Mouse (Mus musculus): ENCODE results near the gene Slc48a1. TPM values are rescaled to one million over a fixed set of nuclear protein-coding genes. Genes with fewer than 3 reads are reported as not detected.

Gene Slc48a1
- polyA plus RNA-seq, 1 experiment from 2014 or later = 33.6 TPM

GRCm38 (mm10) chr15:97781961-97782748 lies 3.8 kb downstream of the Slc48a1 start:
- no peak overlapping the region for H3K4me3 ChIP-seq (ENCODE audit: low read depth, low read length)

GRCm38 (mm10) chr15:97782749-97783105 lies 4.4 kb downstream of the Slc48a1 start:
- Histone ChIP-seq H3K9ac (ENCODE audit: low read length) (no peak overlapping the region), H3K4me2 (no peak overlapping the region), H3K4me1 (ENCODE audit: control insufficient read depth, insufficient read depth, low read length) (peaks cover 7% of the 10 kb centered on the region), H3K27me3 (ENCODE audit: control insufficient read depth, insufficient read depth, low read length) (peaks cover 4% of the 10 kb centered on the region), H3K9me3 (ENCODE audit: control insufficient read depth, low read length) (no peaks in the 10 kb centered on the region), H3K27ac (ENCODE audit: low read depth, low read length) (no peak overlapping the region), H3K4me3 (ENCODE audit: low read depth, low read length) (no peak overlapping the region), H3K36me3 (ENCODE audit: control insufficient read depth, insufficient read depth, low read length) (no peaks in the 10 kb centered on the region)
- WGBS = 4% methylated on average over 9 of the region's 9 CpGs
- DNase-seq (ENCODE audit: low spot score, missing footprints) (peak; percentile 94), ATAC-seq (ENCODE audit: low FRiP score) (no peak)

More at GRCm38 (mm10) chr15:97781961-97782748, 3.8 kb downstream of the Slc48a1 start:
- Histone ChIP-seq H3K4me2 (peak overlapping the region; percentile 27; the same call in 1 of the 2 replicates), H3K4me1 (ENCODE audit: control insufficient read depth, insufficient read depth, low read length) (peaks cover 7% of the 10 kb centered on the region), H3K36me3 (ENCODE audit: control insufficient read depth, insufficient read depth, low read length) (no peaks in the 10 kb centered on the region), H3K9ac (ENCODE audit: low read length) (no peak overlapping the region), H3K27ac (ENCODE audit: low read depth, low read length) (no peak overlapping the region), H3K9me3 (ENCODE audit: control insufficient read depth, low read length) (no peaks in the 10 kb centered on the region), H3K27me3 (ENCODE audit: control insufficient read depth, insufficient read depth, low read length) (peaks cover 4% of the 10 kb centered on the region)
- ATAC-seq (ENCODE audit: low FRiP score) = no peak
- WGBS = 7% methylated on average over 24 of the region's 24 CpGs
- peak; percentile 94 for DNase-seq (ENCODE audit: low spot score, missing footprints)

DNA sequence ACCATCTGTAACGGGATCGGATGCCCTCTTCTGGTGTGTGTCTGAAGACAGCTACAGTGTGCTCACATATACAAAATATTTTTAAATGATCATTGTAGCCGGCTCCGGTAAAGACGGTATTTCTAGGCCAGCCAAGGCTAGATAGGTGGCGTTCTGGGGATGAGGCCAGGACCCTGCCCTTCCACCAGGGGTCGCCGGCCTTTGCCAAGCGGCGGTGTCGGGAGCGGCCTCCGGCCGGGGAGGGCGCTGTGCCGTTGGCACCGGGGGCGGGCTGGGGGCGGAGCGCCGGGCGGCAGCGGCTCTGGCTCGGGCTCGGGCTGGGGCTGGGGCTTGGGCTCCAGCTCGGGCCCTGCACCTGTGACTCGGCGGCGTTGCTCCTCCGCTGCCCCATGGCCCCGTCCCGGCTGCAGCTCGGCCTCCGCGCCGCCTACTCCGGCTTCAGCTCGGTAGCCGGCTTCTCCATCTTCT lies 5.8 kb downstream of the Slc48a1 start:
- ATAC-seq (ENCODE audit: low FRiP score) (peak; percentile 89), DNase-seq (ENCODE audit: low spot score, missing footprints) (peak; percentile 97)
- H3K4me2 ChIP-seq = peak overlapping the region; percentile 87
- peak overlapping the region; percentile 83 for H3K4me3 ChIP-seq (ENCODE audit: low read depth, low read length)
- WGBS = 3% methylated on average over 32 of the region's 39 CpGs
- H3K36me3 ChIP-seq (ENCODE audit: control insufficient read depth, insufficient read depth, low read length) = no peaks in the 10 kb centered on the region
- H3K27ac ChIP-seq (ENCODE audit: low read depth, low read length) = no peak overlapping the region
- peak overlapping the region; percentile 80 for H3K9ac ChIP-seq (ENCODE audit: low read length)
- no peaks in the 10 kb centered on the region for H3K9me3 ChIP-seq (ENCODE audit: control insufficient read depth, low read length)
- H3K27me3 ChIP-seq (ENCODE audit: control insufficient read depth, insufficient read depth, low read length) = peaks cover 4% of the 10 kb centered on the region
- peaks cover 7% of the 10 kb centered on the region for H3K4me1 ChIP-seq (ENCODE audit: control insufficient read depth, insufficient read depth, low read length)

- no peak overlapping the region for H3K27ac ChIP-seq (ENCODE audit: low read depth, low read length)
- H3K27me3 ChIP-seq (ENCODE audit: control insufficient read depth, insufficient read depth, low read length) = peaks cover 4% of the 10 kb centered on the region
- H3K4me2 ChIP-seq = peak overlapping the region; percentile 87
- H3K9ac ChIP-seq (ENCODE audit: low read length) = peak overlapping the region; percentile 80
- peak overlapping the region; percentile 83 for H3K4me3 ChIP-seq (ENCODE audit: low read depth, low read length)
- ATAC-seq (ENCODE audit: low FRiP score) (peak; percentile 67), DNase-seq (ENCODE audit: low spot score, missing footprints) (peak; percentile 92)
- H3K9me3 ChIP-seq (ENCODE audit: control insufficient read depth, low read length) = no peaks in the 10 kb centered on the region
- WGBS = 5% methylated on average over 45 of the region's 45 CpGs
- no peaks in the 10 kb centered on the region for H3K36me3 ChIP-seq (ENCODE audit: control insufficient read depth, insufficient read depth, low read length)
- peaks cover 7% of the 10 kb centered on the region for H3K4me1 ChIP-seq (ENCODE audit: control insufficient read depth, insufficient read depth, low read length)
Observed at GRCm38 (mm10) chr15:97784561-97785161, 6.3 kb downstream of the Slc48a1 start.

- peaks cover 4% of the 10 kb centered on the region for H3K27me3 ChIP-seq (ENCODE audit: control insufficient read depth, insufficient read depth, low read length)
- WGBS = 80% methylated on average over 9 of the region's 9 CpGs
- no peak for DNase-seq (ENCODE audit: low spot score, missing footprints)
- no peak for ATAC-seq (ENCODE audit: low FRiP score)
- no peaks in the 10 kb centered on the region for H3K36me3 ChIP-seq (ENCODE audit: control insufficient read depth, insufficient read depth, low read length)
- H3K4me3 ChIP-seq (ENCODE audit: low read depth, low read length) = no peak overlapping the region
- peaks cover 7% of the 10 kb centered on the region for H3K4me1 ChIP-seq (ENCODE audit: control insufficient read depth, insufficient read depth, low read length)
- H3K27ac ChIP-seq (ENCODE audit: low read depth, low read length) = no peak overlapping the region
- H3K9ac ChIP-seq (ENCODE audit: low read length) = no peak overlapping the region
- H3K9me3 ChIP-seq (ENCODE audit: control insufficient read depth, low read length) = no peaks in the 10 kb centered on the region
- H3K4me2 ChIP-seq = no peak overlapping the region
Observed at GRCm38 (mm10) chr15:97785731-97786411, 7.6 kb downstream of the Slc48a1 start.

- ATAC-seq (ENCODE audit: low FRiP score) (no peak), DNase-seq (ENCODE audit: low spot score, missing footprints) (peak; percentile 90)
- Histone ChIP-seq H3K9me3 (ENCODE audit: control insufficient read depth, low read length) (no peaks in the 10 kb centered on the region), H3K27ac (ENCODE audit: low read depth, low read length) (no peak overlapping the region), H3K36me3 (ENCODE audit: control insufficient read depth, insufficient read depth, low read length) (no peaks in the 10 kb centered on the region), H3K27me3 (ENCODE audit: control insufficient read depth, insufficient read depth, low read length) (peaks cover 4% of the 10 kb centered on the region), H3K9ac (ENCODE audit: low read length) (no peak overlapping the region), H3K4me1 (ENCODE audit: control insufficient read depth, insufficient read depth, low read length) (peaks cover 7% of the 10 kb centered on the region), H3K4me3 (ENCODE audit: low read depth, low read length) (no peak overlapping the region), H3K4me2 (no peak overlapping the region)
- WGBS = 85% methylated on average over 10 of the region's 10 CpGs
Observed at GRCm38 (mm10) chr15:97786412-97787112, 8.2 kb downstream of the Slc48a1 start.

DNA sequence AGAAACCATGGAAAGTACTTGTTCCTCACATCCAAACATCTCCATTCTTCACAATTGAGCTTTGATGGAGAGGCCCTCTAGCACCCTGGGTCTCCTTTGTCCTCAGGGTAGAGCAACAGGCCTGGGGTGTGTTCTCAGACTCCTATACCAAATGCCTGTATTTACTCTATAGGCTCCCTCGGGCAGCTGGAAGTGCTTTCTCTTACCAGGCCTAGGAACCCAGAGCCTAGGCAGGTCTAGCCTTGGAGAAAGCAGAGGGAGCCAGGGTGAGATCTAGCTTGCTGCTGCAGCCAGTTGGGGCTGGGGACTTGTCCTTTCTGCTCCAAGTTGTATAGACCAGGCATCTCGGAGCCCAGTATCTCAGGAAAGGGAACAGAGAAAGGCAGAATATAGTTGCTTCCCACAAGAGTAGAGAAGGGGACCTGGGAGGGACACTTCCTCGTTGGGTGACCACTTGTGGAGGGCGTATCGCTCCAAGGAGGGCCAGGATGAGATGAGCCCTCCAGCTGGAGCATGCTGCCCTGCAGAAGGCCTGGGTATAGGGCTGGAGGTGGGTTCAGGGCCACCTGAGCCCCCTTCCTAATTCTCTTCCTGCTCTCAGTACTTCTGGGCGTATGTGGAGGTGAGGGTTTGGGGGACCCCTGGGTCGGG lies 9.0 kb downstream of the Slc48a1 start:
- Histone ChIP-seq H3K36me3 (ENCODE audit: control insufficient read depth, insufficient read depth, low read length) (no peaks in the 10 kb centered on the region; the same call in 1 of the 2 replicates), H3K4me1 (ENCODE audit: control insufficient read depth, insufficient read depth, low read length) (peaks cover 4% of the 10 kb centered on the region)
- no peak for ATAC-seq (ENCODE audit: low FRiP score)

More for the DNA sequence above, 9.0 kb downstream of the Slc48a1 start:
- Histone ChIP-seq H3K9ac (ENCODE audit: low read length) (no peak overlapping the region), H3K4me3 (ENCODE audit: low read depth, low read length) (no peak overlapping the region), H3K27me3 (ENCODE audit: control insufficient read depth, insufficient read depth, low read length) (peaks cover 2% of the 10 kb centered on the region; the same call in 1 of the 2 replicates), H3K27ac (ENCODE audit: low read depth, low read length) (no peak overlapping the region), H3K4me2 (no peak overlapping the region), H3K9me3 (ENCODE audit: control insufficient read depth, low read length) (no peaks in the 10 kb centered on the region)
- no peak for DNase-seq (ENCODE audit: low spot score, missing footprints)
- WGBS = 84% methylated on average over 7 of the region's 7 CpGs
